Mouse (Mus musculus): ENCODE measurements around the gene Kif5a. TPM values are rescaled to one million over a fixed set of nuclear protein-coding genes. Genes with fewer than 3 reads are reported as not detected.
"Not testable (repeated sequence)": the region's sequence is repeated elsewhere in the genome, so short reads cannot be mapped to it uniquely, and the experiment has no call there.

Gene Kif5a
- polyA plus RNA-seq, 1 experiment from 2014 or later = 14.9 TPM

DNA sequence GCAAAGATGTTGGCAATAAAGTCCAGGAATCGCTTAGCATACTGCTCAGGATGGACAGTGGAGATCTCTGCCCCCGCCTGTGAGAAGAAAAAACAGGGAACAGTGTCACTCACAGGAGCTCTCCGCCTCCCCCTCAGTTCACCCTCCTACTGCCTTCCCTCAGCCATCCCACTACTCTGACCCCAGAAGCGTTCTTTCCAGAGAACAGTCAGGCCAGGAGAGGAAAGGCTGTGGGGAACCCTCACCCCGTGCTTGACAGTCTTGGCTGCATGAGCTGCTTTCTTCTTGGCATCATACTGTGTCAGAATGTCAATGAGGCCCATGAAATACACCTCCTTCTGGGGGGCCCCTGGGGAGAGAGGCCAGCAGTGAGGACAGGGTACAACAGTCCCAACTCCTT, 64.1 kb downstream of the Kif5a start:
- no peak overlapping the region for H3K27ac ChIP-seq (replicated peaks)
- no peak for DNase-seq (ENCODE audit: low spot score)
- peaks cover 38% of the 10 kb centered on the region for H3K4me1 ChIP-seq
- H3K27me3 ChIP-seq (ENCODE audit: low read depth, poor library complexity, severe bottlenecking) = no peaks in the 10 kb centered on the region
- 70% methylated on average over 5 of the region's 5 CpGs for WGBS
- peaks cover 66% of the 10 kb centered on the region for H3K36me3 ChIP-seq
- H3K9me3 ChIP-seq (replicated peaks) = no peaks in the 10 kb centered on the region
- H3K4me3 ChIP-seq = no peak overlapping the region

DNA sequence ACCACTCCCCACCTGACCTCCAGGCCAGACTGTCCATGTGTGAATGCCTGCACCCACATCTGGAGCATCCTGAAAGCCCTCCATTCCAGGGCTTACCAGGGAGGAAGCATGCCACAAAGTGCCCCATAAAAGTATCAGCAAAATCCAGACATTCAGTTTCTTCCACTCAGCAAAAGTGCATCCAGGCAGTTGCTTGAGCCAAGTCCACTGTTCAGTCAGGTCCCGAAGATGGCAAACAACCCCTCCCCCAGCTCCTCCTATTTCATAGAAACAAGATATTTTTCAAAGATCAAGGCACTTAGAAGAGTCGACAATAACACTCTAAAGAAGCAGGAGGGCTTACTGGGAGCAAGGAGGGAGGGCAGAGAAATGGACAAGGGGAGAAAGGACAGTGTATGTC, 64.7 kb downstream of the Kif5a start:
- Histone ChIP-seq H3K36me3 (peaks cover 63% of the 10 kb centered on the region), H3K4me1 (peaks cover 40% of the 10 kb centered on the region), H3K9me3 (replicated peaks) (no peaks in the 10 kb centered on the region), H3K27ac (replicated peaks) (no peak overlapping the region), H3K4me3 (no peak overlapping the region), H3K27me3 (ENCODE audit: low read depth, poor library complexity, severe bottlenecking) (no peaks in the 10 kb centered on the region)
- 77% methylated on average over 2 of the region's 2 CpGs for WGBS
- DNase-seq (ENCODE audit: low spot score) = no peak

DNA sequence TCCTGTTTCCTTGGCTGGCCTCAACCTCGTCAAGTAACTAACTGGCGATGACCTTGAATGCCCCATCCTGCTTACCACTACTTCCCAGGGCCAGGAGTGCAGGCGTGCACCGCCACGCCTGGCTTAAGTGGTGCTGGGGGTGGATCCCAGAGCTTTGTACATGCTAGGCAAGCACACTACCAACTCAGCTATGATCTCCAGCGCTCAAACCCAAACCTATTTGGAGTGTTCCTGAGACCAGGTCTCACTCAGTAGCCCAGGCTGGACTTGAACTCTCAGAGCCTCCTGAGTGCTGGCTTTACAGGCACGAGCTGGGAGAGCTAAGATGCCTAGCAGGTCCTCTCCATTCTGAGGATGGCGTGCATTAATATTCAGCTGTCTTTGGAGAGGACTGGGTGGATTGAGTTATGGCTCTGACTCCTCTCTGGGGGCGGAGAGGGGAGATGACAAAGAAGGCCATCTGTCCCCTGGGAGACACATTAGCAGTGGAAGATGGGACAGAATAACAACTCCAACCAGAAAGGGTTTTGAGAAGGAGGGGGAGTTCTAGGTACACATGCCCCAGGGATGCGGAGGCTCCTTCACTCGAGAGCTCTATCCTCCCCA, 65.5 kb downstream of the Kif5a start:
- 0 out of 2 replicates have a peak overlapping the region, but pooled peaks have one; percentile 5 for H3K27ac ChIP-seq (replicated peaks)
- DNase-seq (ENCODE audit: low spot score) = no peak
- H3K36me3 ChIP-seq = peaks cover 63% of the 10 kb centered on the region
- WGBS = 92% methylated on average over 11 of the region's 11 CpGs
- H3K4me3 ChIP-seq = peak overlapping the region; percentile 18; the same call in 1 of the 2 replicates
- no peaks in the 10 kb centered on the region for H3K27me3 ChIP-seq (ENCODE audit: low read depth, poor library complexity, severe bottlenecking)
- H3K4me1 ChIP-seq = peaks cover 49% of the 10 kb centered on the region
- H3K9me3 ChIP-seq (replicated peaks) = no peaks in the 10 kb centered on the region

- no peak overlapping the region for H3K27ac ChIP-seq (replicated peaks)
- no peaks in the 10 kb centered on the region for H3K27me3 ChIP-seq (ENCODE audit: low read depth, poor library complexity, severe bottlenecking)
- no peaks in the 10 kb centered on the region for H3K9me3 ChIP-seq (replicated peaks)
- H3K4me1 ChIP-seq = peaks cover 53% of the 10 kb centered on the region
- H3K4me3 ChIP-seq = peak overlapping the region; percentile 97; the same call in 1 of the 2 replicates
- 91% methylated on average over 8 of the region's 8 CpGs for WGBS
- no peak for DNase-seq (ENCODE audit: low spot score)
- H3K36me3 ChIP-seq = peaks cover 63% of the 10 kb centered on the region
Measured at GRCm38 (mm10) chr10:127197104-127197503, 66.0 kb downstream of the Kif5a start.

- 9% methylated on average over 5 of the region's 5 CpGs for WGBS
- Histone ChIP-seq H3K27ac (replicated peaks) (peak overlapping the region; percentile 98), H3K4me1 (peaks cover 55% of the 10 kb centered on the region), H3K36me3 (peaks cover 62% of the 10 kb centered on the region), H3K9me3 (replicated peaks) (no peaks in the 10 kb centered on the region), H3K4me3 (peak overlapping the region; percentile 97), H3K27me3 (ENCODE audit: low read depth, poor library complexity, severe bottlenecking) (0 out of 2 replicates have a peak, but pooled peaks cover 2% of the 10 kb centered on the region)
- DNase-seq (ENCODE audit: low spot score) = peak; percentile 52
Measured at GRCm38 (mm10) chr10:127196392-127196791, 66.8 kb downstream of the Kif5a start.

GRCm38 (mm10) chr10:127195328-127196129, 67.6 kb downstream of the Kif5a start, which contains the start of gene Dtx3:
Gene Dtx3 (minus strand): TSS chr10:127195728.
- under 1% methylated on average over 40 of the region's 47 CpGs for WGBS
- peaks cover 65% of the 10 kb centered on the region for H3K36me3 ChIP-seq

GRCm38 (mm10) chr10:127194428-127195327, 68.5 kb downstream of the Kif5a start:
- H3K9me3 ChIP-seq (replicated peaks) = no peaks in the 10 kb centered on the region
- H3K4me1 ChIP-seq = peaks cover 72% of the 10 kb centered on the region
- DNase-seq (ENCODE audit: low spot score) = no peak
- H3K27me3 ChIP-seq (ENCODE audit: low read depth, poor library complexity, severe bottlenecking) = peaks cover 10% of the 10 kb centered on the region; the same call in 1 of the 2 replicates
- peaks cover 57% of the 10 kb centered on the region for H3K36me3 ChIP-seq
- 28% methylated on average over 22 of the region's 22 CpGs for WGBS
- H3K4me3 ChIP-seq = peak overlapping the region; percentile 97
- peak overlapping the region; percentile 98 for H3K27ac ChIP-seq (replicated peaks)

More at GRCm38 (mm10) chr10:127195328-127196129, 67.6 kb downstream of the Kif5a start, which contains the start of gene Dtx3:
- no peaks in the 10 kb centered on the region for H3K9me3 ChIP-seq (replicated peaks)
- H3K27ac ChIP-seq (replicated peaks) = peak within 1 kb of the TSS; percentile 98
- DNase-seq (ENCODE audit: low spot score) = peak; percentile 78
- H3K4me3 ChIP-seq = peak within 1 kb of the TSS; percentile 97
- H3K4me1 ChIP-seq = peaks cover 64% of the 10 kb centered on the region
- peaks cover 10% of the 10 kb centered on the region; the same call in 1 of the 2 replicates for H3K27me3 ChIP-seq (ENCODE audit: low read depth, poor library complexity, severe bottlenecking)

- WGBS = 89% methylated on average over 9 of the region's 9 CpGs
- no peaks in the 10 kb centered on the region for H3K9me3 ChIP-seq (replicated peaks)
- peaks cover 10% of the 10 kb centered on the region; the same call in 1 of the 2 replicates for H3K27me3 ChIP-seq (ENCODE audit: low read depth, poor library complexity, severe bottlenecking)
- peaks cover 88% of the 10 kb centered on the region for H3K4me1 ChIP-seq
- H3K4me3 ChIP-seq = peak overlapping the region; percentile 8; the same call in 1 of the 2 replicates
- peaks cover 41% of the 10 kb centered on the region for H3K36me3 ChIP-seq
- no peak for DNase-seq (ENCODE audit: low spot score)
- H3K27ac ChIP-seq (replicated peaks) = no peak overlapping the region; the same call in 1 of the 2 replicates
Measured at GRCm38 (mm10) chr10:127193011-127193410, 70.1 kb downstream of the Kif5a start.

- Histone ChIP-seq H3K27me3 (ENCODE audit: low read depth, poor library complexity, severe bottlenecking) (peaks cover 10% of the 10 kb centered on the region; the same call in 1 of the 2 replicates), H3K36me3 (peaks cover 34% of the 10 kb centered on the region), H3K4me1 (peaks cover 88% of the 10 kb centered on the region)
- not testable (repeated sequence) for DNase-seq (ENCODE audit: low spot score); H3K9me3 ChIP-seq (replicated peaks); H3K27ac ChIP-seq (replicated peaks); H3K4me3 ChIP-seq
- 89% methylated on average over 1 of the region's 1 CpGs for WGBS
Measured at GRCm38 (mm10) chr10:127192057-127192328, 71.2 kb downstream of the Kif5a start.

DNA sequence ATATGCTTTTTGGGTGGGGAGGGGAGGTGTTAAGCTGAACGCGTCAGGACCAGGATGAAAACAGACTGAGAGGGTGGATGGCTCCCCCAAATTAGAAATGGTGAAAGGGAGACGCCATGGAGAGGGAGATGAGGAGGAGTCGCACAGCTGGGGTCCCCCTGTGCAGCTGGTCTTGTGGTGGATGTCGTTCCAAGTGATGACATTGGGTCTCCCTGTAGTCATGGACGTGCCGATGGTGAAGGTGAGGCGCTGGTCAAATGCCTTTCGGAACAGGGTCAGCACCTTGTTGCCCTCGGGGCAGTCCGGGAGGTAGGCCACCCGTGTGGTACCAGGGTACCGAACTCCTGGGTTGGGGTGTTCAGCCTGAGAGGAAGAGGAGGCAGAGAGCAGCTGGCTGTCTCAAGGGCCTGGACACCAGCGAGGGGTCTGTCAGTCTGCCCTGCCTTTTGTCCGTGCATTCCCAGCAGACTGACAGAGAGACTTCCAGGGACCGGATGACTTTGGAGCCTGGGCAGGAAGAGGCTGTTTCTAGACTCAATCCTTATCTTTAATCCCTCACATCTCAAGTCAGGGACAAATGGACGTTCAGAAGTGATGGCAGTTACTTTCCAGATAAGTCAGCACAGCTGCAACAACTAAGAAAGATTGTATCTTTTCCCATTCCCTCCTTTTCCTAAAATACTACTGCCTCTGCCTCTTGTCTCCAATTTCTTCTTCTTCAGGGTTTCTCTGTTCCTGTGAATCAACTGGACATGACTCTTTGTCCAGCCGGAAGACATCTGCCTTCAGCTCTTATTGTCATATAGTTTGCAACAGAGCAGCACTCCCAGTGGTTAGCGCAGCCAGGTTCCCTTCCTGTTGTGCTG, 71.7 kb downstream of the Kif5a start:
- Histone ChIP-seq H3K27ac (replicated peaks) (no peak overlapping the region), H3K4me3 (peak overlapping the region; percentile 6; the same call in 1 of the 2 replicates), H3K4me1 (peaks cover 84% of the 10 kb centered on the region), H3K9me3 (replicated peaks) (no peaks in the 10 kb centered on the region), H3K27me3 (ENCODE audit: low read depth, poor library complexity, severe bottlenecking) (peaks cover 10% of the 10 kb centered on the region; the same call in 1 of the 2 replicates), H3K36me3 (peaks cover 39% of the 10 kb centered on the region)
- WGBS = 78% methylated on average over 19 of the region's 19 CpGs
- DNase-seq (ENCODE audit: low spot score) = no peak

- no peak for DNase-seq (ENCODE audit: low spot score)
- H3K27ac ChIP-seq (replicated peaks) = peak overlapping the region; percentile 96
- peaks cover 46% of the 10 kb centered on the region for H3K36me3 ChIP-seq
- no peaks in the 10 kb centered on the region for H3K9me3 ChIP-seq (replicated peaks)
- 22% methylated on average over 14 of the region's 14 CpGs for WGBS
- H3K27me3 ChIP-seq (ENCODE audit: low read depth, poor library complexity, severe bottlenecking) = peaks cover 11% of the 10 kb centered on the region
- peaks cover 76% of the 10 kb centered on the region for H3K4me1 ChIP-seq
- H3K4me3 ChIP-seq = peak overlapping the region; percentile 90
Measured at GRCm38 (mm10) chr10:127190398-127191190, 72.6 kb downstream of the Kif5a start.
